Mouse (Mus musculus) heart, adult 9 months (tissue): ENCODE measurements around the gene Wdr81.

Source experiments
- DNase-seq, 2 experiments: peaks; one replicate each; pipeline ENCODE4 v3.0.0; 2022; ENCODE audit warnings: low spot score in 2 of 2

Gene Wdr81

GRCm38 (mm10) chr11:75438194-75438593, 16.3 kb downstream of the Wdr81 start:
- DNase-seq: no peak

GRCm38 (mm10) chr11:75434138-75434537, 20.4 kb downstream of the Wdr81 start:
- no peak for DNase-seq

GRCm38 (mm10) chr11:75431307-75431706, 23.2 kb downstream of the Wdr81 start:
- DNase-seq: no peak

- DNase-seq: no peak
These were observed 25.4 kb downstream of the Wdr81 start for GRCm38 (mm10) chr11:75429019-75429705.

- DNase-seq: no peak
These were observed 30.1 kb downstream of the Wdr81 start for GRCm38 (mm10) chr11:75424459-75424858.

- DNase-seq: no peak
These were observed 30.5 kb downstream of the Wdr81 start for GRCm38 (mm10) chr11:75424033-75424432.

- DNase-seq: no peak
These were observed 31.4 kb downstream of the Wdr81 start for GRCm38 (mm10) chr11:75423091-75423490.

GRCm38 (mm10) chr11:75422013-75422792, 32.3 kb downstream of the Wdr81 start, which contains the start of gene Serpinf1:
Gene Serpinf1 (minus strand): TSS chr11:75422701.
- no peak for DNase-seq

- peak in 1 of 2 experiments; percentile 27 for DNase-seq
These were observed 33.0 kb downstream of the Wdr81 start for GRCm38 (mm10) chr11:75421375-75422012.

GRCm38 (mm10) chr11:75420810-75421374, 33.6 kb downstream of the Wdr81 start:
- no peak for DNase-seq

- no peak for DNase-seq
These were observed 34.5 kb downstream of the Wdr81 start for GRCm38 (mm10) chr11:75420037-75420436.

GRCm38 (mm10) chr11:75415994-75416393, 38.5 kb downstream of the Wdr81 start:
- no peak for DNase-seq

GRCm38 (mm10) chr11:75415096-75415495, 39.4 kb downstream of the Wdr81 start:
- DNase-seq: peak; percentile 17 to 54

- DNase-seq: no peak
These were observed 43.9 kb downstream of the Wdr81 start for GRCm38 (mm10) chr11:75410591-75410990.

- DNase-seq: no peak
These were observed 44.6 kb downstream of the Wdr81 start for GRCm38 (mm10) chr11:75409679-75410575.

- peak in 1 of 2 experiments; percentile 22 for DNase-seq
These were observed 47.7 kb downstream of the Wdr81 start for GRCm38 (mm10) chr11:75406865-75407264.

- no peak for DNase-seq
These were observed 48.4 kb downstream of the Wdr81 start for GRCm38 (mm10) chr11:75406104-75406503.

- no peak for DNase-seq
These were observed 49.7 kb downstream of the Wdr81 start for GRCm38 (mm10) chr11:75404801-75405200.

GRCm38 (mm10) chr11:75403301-75404052, 51.0 kb downstream of the Wdr81 start:
- peak; percentile 60 to 61 for DNase-seq

- DNase-seq: peak; percentile 43 to 68
These were observed 52.2 kb downstream of the Wdr81 start for GRCm38 (mm10) chr11:75402271-75402690.
